ENCODE assay signal across 8 mouse cellular contexts in the genomic region with DNA sequence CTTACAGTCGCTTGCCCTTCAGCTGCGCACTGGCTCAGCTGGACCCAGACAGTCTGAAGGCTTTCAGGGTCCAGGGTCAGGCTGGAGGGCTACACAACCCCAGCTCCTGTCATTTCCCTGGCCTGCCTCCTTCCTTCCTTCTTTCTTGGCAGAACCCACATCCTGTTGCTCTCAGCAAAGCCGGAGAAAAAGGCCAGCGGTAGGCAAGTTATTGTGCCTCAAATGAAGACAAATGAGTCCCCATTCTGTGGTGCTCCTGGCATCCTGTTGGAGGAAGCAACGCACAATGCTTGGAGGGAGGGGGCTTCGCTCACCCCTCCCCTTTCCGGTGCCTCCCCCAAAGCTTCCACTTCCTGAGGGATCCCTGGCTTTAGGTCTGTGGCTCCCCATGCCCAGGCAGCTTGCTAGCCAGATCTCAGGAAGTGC.
A peak's percentile ranks its signal among the peaks of the same experiment; 100 is the strongest.
DNase-seq lines count a peak whose midpoint lies in the region; ATAC-seq and TF ChIP-seq lines count a peak whose summit lies in the region.

No protein-coding gene starts in this region.

- H3K27ac ChIP-seq in heart, embryonic 12.5 days (ENCODE audit: poor library complexity, severe bottlenecking): peak overlapping the region; percentile 41
- H3K27ac ChIP-seq in lung, embryonic 14.5 days (ENCODE audit: low read depth): peak overlapping the region; percentile 56
- H3K27ac ChIP-seq in stomach, embryonic 15.5 days: peak overlapping the region; percentile 8; the same call in 1 of the 2 replicates

- no peaks in the 10 kb centered on the region for H3K27me3 ChIP-seq in heart, embryonic 12.5 days (replicated peaks)
- no peaks in the 10 kb centered on the region for H3K27me3 ChIP-seq in lung, embryonic 14.5 days (ENCODE audit: insufficient read depth, low read length)
- H3K27me3 ChIP-seq in stomach, embryonic 15.5 days (replicated peaks): no peaks in the 10 kb centered on the region

- ATAC-seq in common myeloid progenitor, adult 5-6 weeks (replicated peaks; ENCODE audit: low read depth, poor library complexity, severe bottlenecking): peak; percentile 84
- ATAC-seq in heart, embryonic 12.5 days (ENCODE audit: insufficient number of reproducible peaks, low FRiP score): peak; percentile 73
- peak; percentile 90 for ATAC-seq in lung, embryonic 14.5 days (ENCODE audit: insufficient read depth)
- ATAC-seq in stomach, embryonic 15.5 days (ENCODE audit: insufficient read depth, low FRiP score, low read depth): peak; percentile 56; the same call in 1 of the 2 replicates

- H3K36me3 ChIP-seq in heart, embryonic 12.5 days: no peaks in the 10 kb centered on the region
- no peaks in the 10 kb centered on the region for H3K36me3 ChIP-seq in lung, embryonic 14.5 days (ENCODE audit: insufficient read depth)
- H3K36me3 ChIP-seq in stomach, embryonic 15.5 days: no peaks in the 10 kb centered on the region

- 0 out of 2 replicates have a peak, but pooled peaks cover 4% of the 10 kb centered on the region for H3K4me1 ChIP-seq in heart, embryonic 12.5 days (replicated peaks)
- H3K4me1 ChIP-seq in lung, embryonic 14.5 days (ENCODE audit: insufficient read depth): 0 out of 2 replicates have a peak, but pooled peaks cover 4% of the 10 kb centered on the region
- H3K4me1 ChIP-seq in stomach, embryonic 15.5 days: no peaks in the 10 kb centered on the region

- 51% methylated on average over 7 of the region's 7 CpGs for WGBS in heart, embryonic 12.5 days
- 35% methylated on average over 7 of the region's 7 CpGs for WGBS in lung, embryonic 14.5 days
- WGBS in stomach, embryonic 15.5 days: 43% methylated on average over 7 of the region's 7 CpGs

- H3K4me3 ChIP-seq in heart, embryonic 12.5 days: no peak overlapping the region
- no peak overlapping the region for H3K4me3 ChIP-seq in lung, embryonic 14.5 days (ENCODE audit: low read depth, low read length)
- H3K4me3 ChIP-seq in stomach, embryonic 15.5 days (replicated peaks): no peak overlapping the region

- no peak for TF ChIP-seq CTCF in lung, embryonic 14.5 days (IDR thresholded peaks at IDR 0.05; ENCODE audit: low read depth)

- H3K9ac ChIP-seq in heart, embryonic 12.5 days: no peak overlapping the region
- no peak overlapping the region for H3K9ac ChIP-seq in lung, embryonic 14.5 days
- H3K9ac ChIP-seq in stomach, embryonic 15.5 days: no peak overlapping the region

- H3K9me3 ChIP-seq in heart, embryonic 12.5 days (replicated peaks): no peaks in the 10 kb centered on the region
- no peaks in the 10 kb centered on the region for H3K9me3 ChIP-seq in lung, embryonic 14.5 days (ENCODE audit: low read depth, low read length)
- H3K9me3 ChIP-seq in stomach, embryonic 15.5 days: no peaks in the 10 kb centered on the region

- peak; percentile 45 for DNase-seq in layer of hippocampus, adult 9-11 months
- DNase-seq in layer of hippocampus, postnatal 10 days (ENCODE audit: low spot score in 2 of 2): no peak
- peak; percentile 60 for DNase-seq in kidney, adult 18-20 months
- DNase-seq in lung, embryonic 14.5 days: peak; percentile 80
- no peak for DNase-seq in layer of hippocampus, adult 11-12 months (ENCODE audit: low spot score)

- H3K4me2 ChIP-seq in heart, embryonic 12.5 days: no peak overlapping the region
- no peak overlapping the region for H3K4me2 ChIP-seq in lung, embryonic 14.5 days
- H3K4me2 ChIP-seq in stomach, embryonic 15.5 days: no peak overlapping the region

Comparison
In these comparisons a context has a peak if more than half of its experiments do, and no peak if none do; other contexts are left out.
1. DNase-seq: peak in layer of hippocampus, adult 9-11 months (single experiment), kidney, adult 18-20 months (single experiment) and lung, embryonic 14.5 days (single experiment); none in layer of hippocampus, postnatal 10 days (0 of 2) and layer of hippocampus, adult 11-12 months (single experiment).
2. Peak in every context shown above with its lines, with median percentiles within 50 percentile points of each other: ATAC-seq and H3K27ac ChIP-seq.